Mouse (Mus musculus) right cerebral cortex, adult 2 months (tissue): ENCODE measurements around the gene Zfp988.
"Not testable (repeated sequence)": the region's sequence is repeated elsewhere in the genome, so short reads cannot be mapped to it uniquely, and the experiment has no call there.

Experiments used
- DNase-seq, 2 experiments: peaks; one replicate each; pipeline ENCODE4 v3.0.0; 2021 to 2022; ENCODE audit warnings: low spot score in 2 of 2

Zfp988 gene

DNA sequence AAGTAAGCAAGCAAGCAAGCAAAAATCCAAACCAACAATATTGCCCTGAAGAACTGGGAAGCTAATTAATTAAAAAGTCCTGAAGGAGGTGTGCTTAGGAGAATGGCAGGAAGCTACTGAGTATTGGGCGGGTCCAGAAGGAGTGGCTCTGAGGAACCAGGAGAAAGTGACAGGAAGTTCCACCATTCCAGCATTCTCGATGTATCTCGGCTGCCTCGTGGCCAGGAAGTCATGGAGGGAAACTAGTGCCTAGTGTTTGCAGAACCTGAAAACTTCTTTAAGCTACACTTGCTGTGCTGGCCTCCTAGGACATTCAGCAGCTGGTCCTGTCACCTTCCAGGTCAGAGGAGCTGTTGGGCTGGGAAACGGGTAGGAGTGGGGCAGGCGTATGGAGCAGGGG lies at the start of gene Zfp988:
Zfp988 (plus strand) TSS at position 239 of the 400 bp plus-strand sequence.
- not testable (repeated sequence) for DNase-seq

DNA sequence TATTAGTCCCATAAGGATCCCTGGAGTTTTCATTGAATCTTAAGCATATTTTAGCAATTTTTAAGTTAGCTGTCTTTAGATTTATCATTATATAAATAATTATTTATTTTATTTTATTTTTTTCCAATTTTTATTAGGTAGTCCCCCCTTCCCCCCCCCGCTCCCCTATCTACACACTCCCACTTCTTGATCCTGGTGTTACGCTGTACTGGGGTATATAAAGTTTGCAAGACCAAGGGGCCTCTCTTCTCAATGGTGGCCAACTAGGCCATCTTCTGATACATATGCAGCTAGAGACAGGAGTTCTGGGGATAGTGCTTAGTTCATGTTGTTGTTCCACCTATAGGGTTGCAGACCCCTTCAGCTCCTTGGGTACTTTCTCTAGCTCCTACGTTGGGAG lies 42.8 kb upstream of the Zfp988 start:
- not testable (repeated sequence) for DNase-seq

DNA sequence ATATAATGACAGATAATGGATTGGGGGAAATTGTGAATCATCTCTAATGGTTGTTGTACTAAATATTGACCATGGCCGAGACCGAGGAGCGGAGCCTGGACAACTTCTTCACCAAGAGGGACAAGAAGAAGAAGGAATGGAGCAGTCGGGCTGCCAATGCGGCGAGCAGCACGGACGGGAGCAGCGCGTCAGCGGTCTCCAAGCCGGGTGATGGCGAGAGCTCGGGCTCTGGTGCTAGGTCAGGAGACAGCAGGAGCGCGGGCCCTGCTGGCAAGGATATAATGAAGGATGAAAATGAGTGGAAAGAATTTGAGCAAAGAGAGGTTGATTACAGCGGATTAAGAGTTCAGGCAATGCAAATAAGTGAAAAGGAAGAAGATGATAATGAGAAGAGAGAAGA lies 38.2 kb upstream of the Zfp988 start:
- not testable (repeated sequence) for DNase-seq

DNA sequence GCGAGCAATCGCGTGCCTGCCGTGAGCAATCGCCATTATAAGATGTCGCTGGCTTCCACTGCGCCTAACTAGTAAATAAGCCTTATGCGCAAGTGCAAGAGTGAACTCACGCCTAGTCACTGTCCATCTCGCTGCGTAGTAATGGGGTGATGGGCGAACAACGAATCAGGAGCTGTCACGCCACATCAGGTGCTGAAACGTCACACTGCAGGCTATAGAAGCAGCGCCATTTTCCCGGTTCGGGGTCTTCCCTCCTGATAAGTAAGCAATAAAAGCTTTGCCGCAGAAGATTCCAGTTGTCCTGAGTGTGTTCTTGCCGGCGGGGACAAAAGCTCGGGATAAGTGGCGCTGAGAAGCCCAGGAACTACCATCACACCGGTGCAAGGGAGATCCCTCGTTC lies 36.7 kb upstream of the Zfp988 start:
- not testable (repeated sequence) for DNase-seq

DNA sequence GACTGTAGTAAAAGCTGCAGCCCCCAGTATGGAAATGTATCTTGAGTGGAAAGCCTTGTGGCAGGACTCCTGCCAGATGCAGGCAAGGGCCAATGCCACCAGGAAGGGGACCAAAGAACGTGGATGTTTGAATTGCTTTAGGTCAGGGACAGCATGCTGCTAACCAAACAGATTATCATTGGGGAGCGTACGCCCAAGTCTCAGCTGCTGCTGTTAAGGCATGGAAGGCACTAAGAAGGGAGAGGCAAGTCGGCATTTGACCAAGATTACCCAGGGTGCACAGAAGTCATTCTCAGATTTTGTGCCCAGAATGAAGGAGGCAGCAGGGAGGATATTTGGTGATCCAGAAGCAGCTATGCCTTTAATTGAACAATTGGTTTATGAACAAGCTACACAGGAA lies 35.4 kb upstream of the Zfp988 start:
- DNase-seq = not testable (repeated sequence)

DNA sequence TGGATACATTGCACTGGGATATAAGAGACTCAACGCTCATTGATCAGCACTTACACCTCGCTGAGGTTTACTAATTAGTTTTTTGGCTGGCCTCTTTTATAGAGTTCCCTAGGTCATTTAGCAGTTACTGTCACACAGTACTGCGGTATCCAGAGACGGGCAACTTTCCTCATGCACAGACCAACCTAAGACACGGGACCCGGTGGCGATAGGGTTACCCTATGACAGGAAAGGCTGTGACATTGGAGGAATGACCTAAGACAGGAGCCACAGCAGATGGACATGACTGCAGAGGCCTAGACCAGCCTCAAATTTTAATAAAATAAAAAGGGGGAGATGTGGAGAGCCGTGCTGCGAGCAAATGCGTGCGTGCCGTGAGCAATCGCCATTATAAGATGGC lies 33.9 kb upstream of the Zfp988 start:
- DNase-seq = not testable (repeated sequence)

DNA sequence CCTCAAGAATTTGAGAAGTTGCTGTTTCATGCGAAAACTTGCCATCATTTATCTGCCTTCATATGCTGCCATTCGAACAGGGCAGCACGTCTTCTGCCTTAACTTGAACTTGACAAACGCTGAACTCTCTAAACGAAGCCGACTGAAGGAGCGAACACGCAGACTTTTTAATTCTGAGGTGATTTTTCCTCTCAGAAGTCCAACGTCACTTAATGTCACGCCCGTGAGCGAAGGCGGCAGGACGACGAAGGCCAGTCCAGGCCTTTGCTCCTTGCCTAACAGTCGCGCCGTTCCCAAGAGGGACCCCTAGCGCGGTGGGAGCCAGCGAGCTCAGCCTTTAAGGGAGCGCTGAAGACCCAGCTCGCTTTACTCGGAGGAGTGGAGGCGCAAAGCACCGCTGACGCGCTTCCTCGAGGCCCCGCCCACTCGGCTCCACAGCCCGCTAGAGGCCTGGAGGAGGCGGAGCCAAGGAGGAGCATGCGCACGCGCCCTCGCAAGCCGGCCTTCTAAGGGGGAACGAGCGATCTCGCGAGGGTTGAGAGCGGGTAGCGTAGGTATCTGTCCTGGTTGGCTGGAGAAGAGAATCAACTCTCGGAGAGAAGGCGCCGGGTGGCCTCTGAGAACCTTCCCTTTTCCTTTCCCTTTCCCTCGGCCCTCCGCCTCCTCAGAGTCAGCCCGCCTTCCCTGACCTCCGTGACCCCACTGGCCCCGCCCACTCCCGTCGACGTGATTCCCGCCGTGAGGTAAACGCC lies 30.3 kb upstream of the Zfp988 start:
- DNase-seq = not testable (repeated sequence)

DNA sequence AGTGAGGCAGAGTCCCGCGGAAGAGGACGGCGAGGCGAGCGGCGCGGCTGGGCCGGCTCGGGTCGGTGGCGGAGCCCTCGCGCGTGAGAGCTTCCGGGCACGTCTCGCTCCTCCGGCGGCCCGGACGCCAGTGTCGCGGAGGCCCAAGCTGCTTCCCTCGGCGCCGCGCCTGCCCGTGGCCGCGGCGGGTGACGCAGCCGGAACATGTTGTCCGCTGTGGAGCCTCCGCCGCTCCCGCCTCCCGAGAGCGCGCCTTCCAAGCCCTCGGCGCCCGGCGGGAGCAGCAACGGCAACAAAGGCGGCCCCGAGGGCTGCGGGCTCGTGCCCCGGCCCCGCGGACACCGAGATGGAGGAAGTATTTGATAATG lies 29.7 kb upstream of the Zfp988 start:
- DNase-seq = not testable (repeated sequence)

DNA sequence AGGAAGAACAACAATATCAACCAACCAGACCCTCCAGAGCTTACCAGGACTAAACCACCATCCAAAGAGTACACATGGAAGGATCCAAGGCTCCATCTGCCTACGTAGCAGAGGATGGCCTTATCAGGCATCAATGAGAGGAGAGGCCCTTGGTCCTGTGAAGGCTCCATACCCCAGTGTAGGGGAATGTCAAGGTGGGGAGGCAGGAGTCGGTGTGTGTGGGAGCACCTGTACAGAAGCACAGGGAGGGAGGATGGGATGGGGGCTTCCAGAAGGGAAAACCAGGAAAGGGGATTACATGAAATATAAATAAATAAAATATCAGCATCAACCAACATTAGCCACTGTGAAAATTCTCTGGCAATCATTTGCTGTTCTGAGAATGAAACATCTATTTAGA lies 25.1 kb upstream of the Zfp988 start:
- DNase-seq = not testable (repeated sequence)

DNA sequence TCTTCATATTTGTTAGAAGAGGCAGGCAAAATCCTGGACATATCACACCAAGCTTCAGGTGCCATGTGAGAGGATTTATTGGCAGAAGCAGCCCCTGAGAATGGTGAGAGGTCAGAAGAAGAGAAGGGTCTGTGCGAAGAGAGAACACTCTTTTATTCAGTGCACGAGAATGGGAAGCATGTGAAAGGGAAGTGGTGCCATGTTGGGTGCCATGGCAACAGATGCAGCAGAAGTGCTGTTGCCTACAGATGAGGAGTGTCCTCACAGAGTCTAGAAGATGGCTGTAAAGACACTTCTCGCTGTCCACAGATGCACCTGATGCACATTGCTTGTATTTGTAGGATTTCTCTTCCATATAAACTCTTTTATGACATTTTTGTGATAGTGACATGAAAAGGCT lies 6.9 kb upstream of the Zfp988 start:
- not testable (repeated sequence) for DNase-seq

DNA sequence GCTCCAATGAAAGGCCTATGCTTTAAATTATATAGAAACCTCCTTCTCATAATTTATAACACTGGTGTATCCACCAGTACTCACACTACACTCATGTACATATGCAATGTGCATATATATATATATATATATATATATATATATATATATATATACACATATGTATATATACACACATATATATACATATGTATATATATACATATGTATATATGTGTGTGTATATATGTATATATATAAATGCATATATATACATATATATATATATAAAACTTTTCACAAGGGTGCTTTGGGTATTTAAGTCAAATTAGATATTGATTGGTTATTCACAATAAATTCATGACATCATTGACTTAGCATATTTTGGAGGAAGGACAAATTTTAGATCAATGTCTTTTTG lies 3.1 kb upstream of the Zfp988 start:
- DNase-seq = not testable (repeated sequence)

DNA sequence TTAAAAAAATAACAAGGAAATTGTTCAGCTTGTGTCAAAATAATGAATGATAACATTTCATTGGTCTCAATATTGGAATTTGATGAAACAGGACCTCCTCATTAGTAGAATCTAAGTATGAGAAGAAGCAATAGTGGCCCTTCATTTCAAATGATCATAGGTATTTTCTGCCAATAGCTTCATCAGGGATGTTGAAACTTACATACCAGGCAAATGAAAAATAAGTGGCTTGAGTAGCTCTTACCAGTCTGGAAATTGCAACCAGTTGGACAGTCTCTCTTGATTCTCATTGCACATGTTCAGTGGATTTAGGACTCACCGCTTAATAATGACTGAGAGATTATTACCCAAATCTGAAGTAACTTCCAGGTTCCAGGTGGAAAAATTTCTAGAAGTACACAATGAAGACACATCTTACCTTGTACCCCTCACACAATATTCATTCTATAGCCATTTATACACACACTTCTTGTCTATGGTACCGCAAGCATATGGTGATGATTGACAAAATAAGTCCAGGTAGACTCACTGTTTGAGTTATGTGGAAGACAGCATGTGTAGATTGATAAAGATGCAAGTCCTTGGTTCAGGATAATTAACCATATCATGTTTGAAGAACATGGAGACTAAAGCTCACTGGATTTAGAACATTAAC lies 29.7 kb downstream of the Zfp988 start:
- DNase-seq = not testable (repeated sequence)

DNA sequence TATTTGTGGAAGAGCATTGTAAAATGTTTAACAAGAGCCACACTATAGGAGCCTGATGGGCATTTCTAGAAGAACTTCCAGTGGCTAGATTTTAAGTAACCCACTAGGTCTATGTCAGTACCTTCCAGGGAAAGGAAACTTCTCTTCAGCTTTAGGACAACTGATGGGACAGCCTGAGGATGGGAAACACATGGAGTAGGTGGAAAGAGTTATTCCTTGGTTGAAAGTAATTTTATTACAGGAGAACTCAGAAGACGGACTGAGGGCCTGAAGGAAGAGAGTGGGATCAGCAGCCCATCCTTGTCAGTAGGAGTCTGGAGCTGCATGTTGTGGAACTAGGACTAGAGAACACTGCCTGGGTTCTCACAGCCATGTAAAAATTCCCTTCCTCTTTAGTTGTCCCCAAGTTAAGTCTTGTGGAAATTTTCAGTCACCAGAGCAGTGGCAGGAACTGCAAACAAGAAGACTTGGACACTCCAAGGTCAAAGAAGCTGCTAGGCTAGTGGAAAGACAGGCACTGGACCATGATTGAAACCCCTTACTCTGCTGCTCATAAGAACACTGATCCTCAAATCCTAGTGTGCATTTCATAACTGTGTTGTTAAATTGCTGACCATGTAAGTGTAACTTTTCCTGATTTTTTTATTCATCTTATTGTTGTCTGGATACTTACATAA lies 30.4 kb downstream of the Zfp988 start:
- DNase-seq = not testable (repeated sequence)

DNA sequence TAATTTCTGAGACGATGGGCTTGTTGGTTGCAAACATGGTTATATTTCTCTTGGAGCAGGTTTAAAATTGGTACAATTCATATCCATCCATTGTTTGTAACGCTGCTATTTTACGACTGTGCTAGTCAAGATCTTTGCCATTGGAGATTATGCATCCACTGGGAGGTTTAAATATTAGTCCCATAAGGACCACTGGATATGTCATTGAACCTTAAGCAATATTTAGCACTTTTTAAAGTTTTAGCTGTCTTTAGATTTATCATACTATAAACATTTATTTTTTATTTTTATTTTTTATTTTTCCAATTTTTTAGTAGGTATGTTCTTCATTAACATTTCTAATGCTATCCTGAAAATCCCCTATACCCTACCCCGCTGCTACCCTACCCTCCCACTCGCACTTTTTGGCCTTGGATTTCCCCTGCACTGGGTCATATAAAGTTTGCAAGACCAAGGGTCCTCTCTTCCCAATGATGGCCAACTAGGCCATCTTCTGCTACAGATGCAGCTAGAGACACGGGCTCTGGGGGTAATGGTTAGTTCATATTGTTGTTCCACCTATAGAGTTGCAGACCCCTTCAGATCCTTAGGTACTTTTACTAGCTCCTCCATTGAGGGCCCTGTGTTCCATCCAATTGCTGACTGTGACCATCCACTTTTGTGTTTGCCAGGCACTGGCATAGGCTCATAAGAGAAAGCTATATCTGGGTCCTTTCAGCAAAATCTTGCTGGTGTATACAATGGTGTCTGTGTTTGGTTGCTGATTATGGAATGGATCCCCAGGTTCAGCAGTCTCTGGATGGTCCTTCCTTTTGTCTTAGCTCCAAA lies 31.1 kb downstream of the Zfp988 start:
- DNase-seq = not testable (repeated sequence)

DNA sequence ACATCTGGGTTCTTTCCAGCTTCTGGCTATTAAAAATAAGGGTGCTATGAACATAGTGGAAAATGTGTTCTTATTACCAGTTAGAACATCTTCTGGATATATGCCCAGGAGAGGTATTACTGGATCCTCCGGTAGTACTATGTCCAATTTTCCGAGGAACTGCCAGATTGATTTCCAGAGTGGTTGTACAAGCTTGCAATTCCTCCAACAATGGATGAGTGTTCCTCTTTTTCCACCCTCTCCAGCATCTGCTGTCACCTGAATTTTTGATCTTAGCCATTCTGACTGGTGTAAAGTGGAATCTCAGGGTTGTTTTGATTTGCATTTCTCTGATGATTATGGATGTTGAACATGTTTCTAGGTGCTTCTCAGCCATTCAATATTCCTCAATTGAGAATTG lies 32.0 kb downstream of the Zfp988 start:
- not testable (repeated sequence) for DNase-seq

DNA sequence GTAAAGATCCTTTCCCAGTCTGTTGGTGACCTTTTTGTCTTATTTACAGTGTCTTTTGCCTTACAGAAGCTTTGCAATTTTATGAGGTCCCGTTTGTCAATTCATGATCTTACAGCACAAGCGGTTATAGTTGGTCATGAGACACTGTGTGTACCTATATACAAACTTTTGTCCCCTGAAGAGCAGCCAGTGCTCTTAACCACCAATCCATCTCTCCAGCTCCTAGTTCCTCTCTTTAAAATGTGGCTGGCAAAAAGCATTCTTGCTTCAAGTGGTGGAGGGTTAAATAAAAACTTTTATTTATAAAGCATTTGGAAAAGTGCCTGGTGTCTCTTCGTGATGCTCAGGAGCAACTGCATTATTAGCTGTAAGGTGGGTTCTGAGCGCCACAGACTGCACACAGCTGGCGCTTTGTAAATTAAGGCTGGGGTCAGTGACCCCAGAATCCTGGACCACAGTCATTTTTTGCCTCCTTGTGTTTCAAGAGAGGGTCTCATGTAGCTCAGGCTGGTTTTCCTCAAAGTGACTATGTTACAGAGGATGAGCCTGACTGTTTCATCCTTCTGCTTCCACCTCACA lies 32.6 kb downstream of the Zfp988 start:
- DNase-seq = no peak

DNA sequence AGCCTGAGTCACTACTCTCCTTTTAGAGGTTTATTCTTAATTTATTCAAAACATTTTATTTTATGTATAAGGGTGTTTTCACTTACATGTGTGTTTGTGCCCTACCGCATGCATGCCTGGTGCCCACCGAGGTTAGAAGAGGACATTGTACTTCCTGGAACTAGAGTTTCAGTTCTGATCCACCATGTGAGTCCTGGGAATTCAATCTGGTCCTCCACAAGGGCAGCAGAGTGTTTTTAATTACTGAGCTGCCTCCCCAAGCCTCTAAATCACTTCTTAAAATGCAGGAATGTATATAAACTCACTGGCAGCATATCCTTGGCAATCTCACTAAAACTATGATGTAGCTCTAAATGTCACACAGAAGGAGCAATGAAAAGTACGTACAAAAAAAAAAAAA lies 33.2 kb downstream of the Zfp988 start:
- not testable (repeated sequence) for DNase-seq

DNA sequence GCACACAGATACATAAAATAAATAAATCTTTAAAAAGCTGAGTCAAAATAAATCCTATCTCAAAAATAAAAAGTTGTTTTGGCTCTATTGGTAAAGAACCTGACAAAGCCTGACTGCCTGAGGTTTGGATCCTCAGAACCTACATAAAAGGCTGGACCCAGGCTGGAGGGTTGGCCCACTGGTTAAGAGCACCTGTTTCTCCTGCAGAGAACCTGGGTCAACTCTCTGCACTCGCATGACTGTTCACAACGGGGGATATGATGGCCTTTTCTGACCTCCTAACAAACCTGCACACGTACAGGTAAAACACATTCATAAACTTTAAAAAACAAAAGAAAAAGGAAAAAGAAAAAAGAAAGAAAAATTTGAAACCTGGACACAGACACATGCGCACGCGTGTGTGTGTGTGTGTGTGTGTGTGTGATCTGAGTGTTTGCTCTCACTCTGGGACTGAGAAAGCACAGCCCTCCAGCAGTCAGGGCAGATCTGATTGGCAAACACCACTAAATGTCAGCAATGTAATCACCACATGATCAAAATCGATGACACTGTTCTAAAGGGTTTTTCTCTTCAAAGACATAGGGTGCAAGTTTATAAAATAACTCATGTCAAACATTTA lies 34.2 kb downstream of the Zfp988 start:
- DNase-seq = not testable (repeated sequence)

DNA sequence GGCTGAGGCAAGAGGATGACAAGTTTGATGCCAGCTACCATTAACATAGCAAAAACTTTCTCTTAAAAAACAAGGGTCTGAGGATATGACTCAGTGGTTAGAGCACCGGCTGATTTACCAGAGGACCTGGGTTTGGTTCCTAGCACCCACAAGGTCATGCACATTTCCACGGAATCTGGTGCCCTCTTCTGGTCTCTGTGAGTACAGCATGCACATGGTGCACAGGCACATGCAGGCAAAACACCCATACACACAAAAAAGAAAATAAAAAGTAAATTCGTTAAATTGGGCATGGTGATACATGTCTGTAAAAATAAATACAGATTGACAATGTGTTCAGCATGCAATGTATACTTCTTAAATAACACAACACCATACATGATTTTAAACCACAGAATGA lies 34.8 kb downstream of the Zfp988 start:
- DNase-seq = not testable (repeated sequence)

DNA sequence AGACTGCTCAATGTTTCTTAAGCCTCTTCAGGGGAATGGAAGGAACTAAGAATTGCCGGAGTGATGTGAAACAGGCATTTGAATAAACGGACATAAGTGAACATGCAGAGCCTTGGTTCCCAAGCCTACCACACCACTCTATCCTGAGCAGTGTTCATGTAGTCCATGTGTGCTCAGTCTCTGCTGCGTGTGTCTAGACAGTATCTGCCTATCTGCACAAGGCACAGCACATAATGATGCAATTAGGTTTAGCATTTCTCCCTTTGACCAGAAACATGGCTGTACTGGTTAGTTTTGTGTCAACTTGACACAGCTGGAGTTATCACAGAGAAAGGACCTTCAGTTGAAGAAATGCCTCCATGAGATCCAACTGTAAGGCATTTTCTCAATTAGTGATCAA lies 35.4 kb downstream of the Zfp988 start:
- DNase-seq = not testable (repeated sequence)
